Mouse (Mus musculus) thymus, adult 2 months (tissue): ENCODE measurements around the gene Trpm6.

Experiments
- CTCF ChIP-seq: fragments of 200-500 bp; IDR thresholded peaks from 2 replicates; pipeline ENCODE4 v1.5.1; 2012; ENCODE audit warnings: mild to moderate bottlenecking, control low read depth, low read length, moderate library complexity, borderline replicate concordance; ENCODE audit not compliant: control insufficient read depth, poor library complexity, insufficient read depth; ENCODE audit errors: extremely low read depth
- POLR2A ChIP-seq: fragments of 200-500 bp; IDR thresholded peaks from 2 replicates; pipeline ENCODE4 v1.6.1; 2012; ENCODE audit warnings: mild to moderate bottlenecking, low read length, control low read depth, moderate library complexity; ENCODE audit not compliant: control insufficient read depth, poor library complexity, insufficient read depth; ENCODE audit errors: extremely low read depth

DNA sequence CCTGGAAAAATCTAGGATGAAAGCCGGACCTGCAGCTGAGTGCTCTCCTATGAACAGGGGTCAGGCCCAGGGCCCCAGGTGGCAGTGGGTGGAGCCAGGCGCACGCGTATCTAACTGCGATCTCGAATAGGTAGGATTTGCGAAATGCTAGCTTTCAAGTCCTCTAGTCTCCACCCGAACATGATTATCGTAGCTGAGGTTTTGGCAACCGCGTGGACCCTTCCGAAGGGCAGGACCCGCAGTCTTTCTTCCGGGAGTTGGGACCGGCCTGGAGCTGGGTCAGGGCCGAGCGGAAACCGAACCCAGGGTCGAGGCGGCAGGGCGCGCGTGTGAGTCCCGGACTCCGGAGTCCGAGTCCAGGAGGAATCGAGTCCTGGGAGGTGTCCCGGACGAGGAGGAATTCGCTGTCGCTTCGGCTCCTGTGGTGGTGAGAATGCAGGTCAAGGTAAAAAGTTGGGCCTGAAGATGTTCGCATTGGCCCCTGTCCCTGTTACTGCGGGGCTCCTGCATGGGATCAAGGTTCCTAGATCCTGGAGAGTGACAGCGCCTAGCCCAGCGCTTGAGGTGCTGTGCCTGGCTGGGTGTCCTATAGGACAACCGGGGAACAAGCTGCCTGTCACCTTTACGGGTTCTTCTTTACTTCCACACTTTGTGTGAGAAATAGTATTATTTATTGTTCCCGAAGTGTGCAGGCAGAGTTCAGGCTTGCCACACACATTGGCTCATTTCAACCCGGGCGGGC is at the start of gene Trpm6:
- TF ChIP-seq CTCF (no peak), POLR2A (no peak)
